Mouse (Mus musculus) stomach, embryonic 16.5 days (tissue): ENCODE data around the gene Dnaaf5. TPM values are rescaled to one million over a fixed set of nuclear protein-coding genes. Genes with fewer than 3 reads are reported as not detected.

ENCODE experiments used
- ATAC-seq: fragments of 200-750 bp; cut with Nextera tagmentation; 2 replicates; pipeline ENCODE4 v1.8.0; 2017; ENCODE audit warnings: moderate number of reproducible peaks, moderate TSS enrichment; ENCODE audit not compliant: insufficient read depth, low FRiP score
- H3K27ac ChIP-seq: fragments of 300-500 bp; sonication (generic); 2 replicates; pipeline ENCODE4 v1.5.1; 2014; ENCODE audit warnings: low read length
- H3K27me3 ChIP-seq: fragments of 300-500 bp; sonication (generic); 2 replicates; pipeline ENCODE4 v1.6.1; 2014; ENCODE audit warnings: low read length, control low read depth, mixed read lengths; ENCODE audit not compliant: control insufficient read depth, insufficient read depth
- H3K36me3 ChIP-seq: fragments of 300-500 bp; sonication (generic); 2 replicates; pipeline ENCODE4 v1.6.1; 2014; ENCODE audit warnings: low read length; ENCODE audit not compliant: control insufficient read depth, insufficient read depth
- H3K4me1 ChIP-seq: fragments of 300-500 bp; sonication (generic); 2 replicates; pipeline ENCODE4 v1.6.1; 2014; ENCODE audit warnings: low read length, control low read depth, mixed read lengths; ENCODE audit not compliant: control insufficient read depth, insufficient read depth
- H3K4me2 ChIP-seq: fragments of 300-500 bp; sonication (generic); 2 replicates; pipeline ENCODE4 v1.6.1; 2014; ENCODE audit warnings: low read depth, low read length, mixed read lengths
- H3K4me3 ChIP-seq: fragments of 300-500 bp; sonication (generic); replicated peaks from 2 replicates; pipeline ENCODE4 v1.5.1; 2014; ENCODE audit warnings: mild to moderate bottlenecking, low read length
- H3K9ac ChIP-seq: fragments of 300-500 bp; sonication (generic); 2 replicates; pipeline ENCODE4 v1.6.1; 2014; ENCODE audit warnings: low read length
- H3K9me3 ChIP-seq: fragments of 300-500 bp; sonication (generic); replicated peaks from 2 replicates; pipeline ENCODE4 v1.6.1; 2016; ENCODE audit warnings: low read length, control low read depth; ENCODE audit not compliant: control insufficient read depth
- WGBS: fragments of 180-500 bp; shearing (Covaris S2); extraction: QIAGEN DNeasy Blood & Tissue Kit; methylation state at CpG from one replicate; pipeline ENCODE4 v1.1.7; 2014; 5-methylcytosine and 5-hydroxymethylcytosine counted together
- polyA plus RNA-seq: library from polyadenylated mRNA; unstranded; fragments of >200 nt; fragmentation: Nextera tagmentation; extraction: Ambion mirVana; gene quantifications from 2 replicates; pipeline ENCODE4 v1.2.1, GENCODE M21; 2015

The Dnaaf5 gene
- polyA plus RNA-seq, 1 experiment from 2014 or later, result 2.6 TPM

GRCm38 (mm10) chr5:139118139-139118960 is 31.7 kb upstream of the Dnaaf5 start:
- Histone ChIP-seq H3K27ac (no peak overlapping the region), H3K4me1 (no peaks in the 10 kb centered on the region; the same call in 1 of the 2 replicates), H3K4me2 (no peak overlapping the region), H3K27me3 (no peaks in the 10 kb centered on the region), H3K9me3 (0 out of 2 replicates have a peak, but pooled peaks cover 6% of the 10 kb centered on the region), H3K36me3 (no peaks in the 10 kb centered on the region), H3K4me3 (no peak overlapping the region), H3K9ac (no peak overlapping the region)
- no peak for ATAC-seq
- WGBS, result 61% methylated on average over 5 of the region's 5 CpGs

- Histone ChIP-seq H3K4me3 (no peak overlapping the region), H3K9me3 (0 out of 2 replicates have a peak, but pooled peaks cover 6% of the 10 kb centered on the region), H3K4me2 (no peak overlapping the region), H3K36me3 (no peaks in the 10 kb centered on the region), H3K9ac (no peak overlapping the region), H3K27ac (no peak overlapping the region), H3K27me3 (no peaks in the 10 kb centered on the region), H3K4me1 (no peaks in the 10 kb centered on the region; the same call in 1 of the 2 replicates)
- 74% methylated on average over 2 of the region's 2 CpGs for WGBS
- ATAC-seq, result no peak
Measured at GRCm38 (mm10) chr5:139118961-139119276, 31.1 kb upstream of the Dnaaf5 start.

- Histone ChIP-seq H3K9me3 (0 out of 2 replicates have a peak, but pooled peaks cover 6% of the 10 kb centered on the region), H3K4me1 (peaks cover 10% of the 10 kb centered on the region), H3K27ac (no peak overlapping the region), H3K9ac (no peak overlapping the region), H3K27me3 (0 out of 2 replicates have a peak, but pooled peaks cover 5% of the 10 kb centered on the region), H3K4me2 (no peak overlapping the region), H3K36me3 (no peaks in the 10 kb centered on the region), H3K4me3 (no peak overlapping the region)
- WGBS, result 71% methylated on average over 3 of the region's 3 CpGs
- ATAC-seq, result no peak
Measured at GRCm38 (mm10) chr5:139125717-139126116, 24.3 kb upstream of the Dnaaf5 start.

GRCm38 (mm10) chr5:139128476-139129065 is 21.5 kb upstream of the Dnaaf5 start:
- ATAC-seq, result no peak
- H3K4me1 ChIP-seq, result peaks cover 10% of the 10 kb centered on the region
- WGBS, result 25% methylated on average over 12 of the region's 12 CpGs
- H3K4me3 ChIP-seq, result peak overlapping the region; percentile 60
- 0 out of 2 replicates have a peak, but pooled peaks cover 5% of the 10 kb centered on the region for H3K27me3 ChIP-seq
- no peak overlapping the region for H3K27ac ChIP-seq
- H3K4me2 ChIP-seq, result peak overlapping the region; percentile 84
- no peaks in the 10 kb centered on the region for H3K9me3 ChIP-seq
- H3K36me3 ChIP-seq, result no peaks in the 10 kb centered on the region
- peak overlapping the region; percentile 83 for H3K9ac ChIP-seq

- Histone ChIP-seq H3K4me2 (peak overlapping the region; percentile 84), H3K9me3 (no peaks in the 10 kb centered on the region), H3K9ac (peak overlapping the region; percentile 83), H3K27ac (no peak overlapping the region), H3K4me3 (peak overlapping the region; percentile 60), H3K27me3 (0 out of 2 replicates have a peak, but pooled peaks cover 5% of the 10 kb centered on the region), H3K36me3 (no peaks in the 10 kb centered on the region), H3K4me1 (peaks cover 10% of the 10 kb centered on the region)
- peak; percentile 58 for ATAC-seq
- WGBS, result 16% methylated on average over 12 of the region's 12 CpGs
Measured at GRCm38 (mm10) chr5:139129078-139129477, 20.9 kb upstream of the Dnaaf5 start.

GRCm38 (mm10) chr5:139129572-139130151 is 20.4 kb upstream of the Dnaaf5 start:
- WGBS, result 4% methylated on average over 55 of the region's 55 CpGs
- Histone ChIP-seq H3K4me2 (peak overlapping the region; percentile 84), H3K4me3 (peak overlapping the region; percentile 60), H3K36me3 (no peaks in the 10 kb centered on the region), H3K27ac (no peak overlapping the region), H3K27me3 (0 out of 2 replicates have a peak, but pooled peaks cover 5% of the 10 kb centered on the region), H3K9ac (peak overlapping the region; percentile 83), H3K9me3 (no peaks in the 10 kb centered on the region), H3K4me1 (peaks cover 10% of the 10 kb centered on the region)
- ATAC-seq, result peak; percentile 57

- Histone ChIP-seq H3K36me3 (no peaks in the 10 kb centered on the region), H3K4me2 (no peak overlapping the region), H3K4me3 (no peak overlapping the region), H3K9me3 (no peaks in the 10 kb centered on the region), H3K9ac (no peak overlapping the region), H3K4me1 (peaks cover 10% of the 10 kb centered on the region), H3K27ac (no peak overlapping the region), H3K27me3 (0 out of 2 replicates have a peak, but pooled peaks cover 5% of the 10 kb centered on the region)
- 75% methylated on average over 5 of the region's 5 CpGs for WGBS
- no peak for ATAC-seq
Measured at GRCm38 (mm10) chr5:139130351-139130750, 19.7 kb upstream of the Dnaaf5 start.

GRCm38 (mm10) chr5:139134501-139134900 is 15.5 kb upstream of the Dnaaf5 start:
- H3K9ac ChIP-seq, result no peak overlapping the region
- no peak overlapping the region for H3K27ac ChIP-seq
- no peaks in the 10 kb centered on the region for H3K9me3 ChIP-seq
- 69% methylated on average over 8 of the region's 8 CpGs for WGBS
- H3K4me3 ChIP-seq, result no peak overlapping the region
- H3K27me3 ChIP-seq, result 0 out of 2 replicates have a peak, but pooled peaks cover 5% of the 10 kb centered on the region
- H3K4me1 ChIP-seq, result peaks cover 11% of the 10 kb centered on the region; the same call in 1 of the 2 replicates
- no peak for ATAC-seq
- no peak overlapping the region for H3K4me2 ChIP-seq
- H3K36me3 ChIP-seq, result no peaks in the 10 kb centered on the region

GRCm38 (mm10) chr5:139136341-139136740 is 13.7 kb upstream of the Dnaaf5 start:
- ATAC-seq, result no peak
- H3K27me3 ChIP-seq, result no peaks in the 10 kb centered on the region

More at GRCm38 (mm10) chr5:139136341-139136740, 13.7 kb upstream of the Dnaaf5 start:
- H3K9ac ChIP-seq, result no peak overlapping the region
- H3K4me3 ChIP-seq, result no peak overlapping the region
- no peak overlapping the region for H3K27ac ChIP-seq
- H3K9me3 ChIP-seq, result no peaks in the 10 kb centered on the region
- no peaks in the 10 kb centered on the region for H3K36me3 ChIP-seq
- 43% methylated on average over 1 of the region's 1 CpGs for WGBS
- no peak overlapping the region for H3K4me2 ChIP-seq
- H3K4me1 ChIP-seq, result peaks cover 11% of the 10 kb centered on the region; the same call in 1 of the 2 replicates
